Mouse (Mus musculus): ENCODE results near the gene Otud7b. TPM values are rescaled to one million over a fixed set of nuclear protein-coding genes. Genes with fewer than 3 reads are reported as not detected.

The Otud7b gene
- polyA plus RNA-seq, 1 experiment = 42.7 TPM

- Histone ChIP-seq H3K27ac (ENCODE audit: insufficient read depth, low read length) (no peak overlapping the region), H3K4me3 (ENCODE audit: low read depth, low read length) (no peak overlapping the region), H3K9ac (ENCODE audit: low read depth, poor library complexity, severe bottlenecking) (no peak overlapping the region), H3K27me3 (ENCODE audit: control insufficient read depth, insufficient read depth, low read length, poor library complexity, severe bottlenecking) (no peaks in the 10 kb centered on the region), H3K36me3 (ENCODE audit: control insufficient read depth, insufficient read depth, low read length, poor library complexity, severe bottlenecking) (no peaks in the 10 kb centered on the region), H3K4me1 (ENCODE audit: control insufficient read depth, insufficient read depth, low read length) (peaks cover 5% of the 10 kb centered on the region), H3K9me3 (replicated peaks; ENCODE audit: control insufficient read depth, insufficient read depth, low read length, poor library complexity, severe bottlenecking) (no peaks in the 10 kb centered on the region)
- no peak for TF ChIP-seq CTCF (IDR thresholded peaks at IDR 0.05; ENCODE audit: low read depth, low read length)
- no peak for TF ChIP-seq EP300 (IDR thresholded peaks at IDR 0.05; ENCODE audit: insufficient read depth, low read depth, low read length)
- no peak for TF ChIP-seq POLR2A (IDR thresholded peaks at IDR 0.05; ENCODE audit: insufficient read depth, low read length)
Measured at GRCm38 (mm10) chr3:96163040-96163439, 58.7 kb downstream of the Otud7b start.

DNA sequence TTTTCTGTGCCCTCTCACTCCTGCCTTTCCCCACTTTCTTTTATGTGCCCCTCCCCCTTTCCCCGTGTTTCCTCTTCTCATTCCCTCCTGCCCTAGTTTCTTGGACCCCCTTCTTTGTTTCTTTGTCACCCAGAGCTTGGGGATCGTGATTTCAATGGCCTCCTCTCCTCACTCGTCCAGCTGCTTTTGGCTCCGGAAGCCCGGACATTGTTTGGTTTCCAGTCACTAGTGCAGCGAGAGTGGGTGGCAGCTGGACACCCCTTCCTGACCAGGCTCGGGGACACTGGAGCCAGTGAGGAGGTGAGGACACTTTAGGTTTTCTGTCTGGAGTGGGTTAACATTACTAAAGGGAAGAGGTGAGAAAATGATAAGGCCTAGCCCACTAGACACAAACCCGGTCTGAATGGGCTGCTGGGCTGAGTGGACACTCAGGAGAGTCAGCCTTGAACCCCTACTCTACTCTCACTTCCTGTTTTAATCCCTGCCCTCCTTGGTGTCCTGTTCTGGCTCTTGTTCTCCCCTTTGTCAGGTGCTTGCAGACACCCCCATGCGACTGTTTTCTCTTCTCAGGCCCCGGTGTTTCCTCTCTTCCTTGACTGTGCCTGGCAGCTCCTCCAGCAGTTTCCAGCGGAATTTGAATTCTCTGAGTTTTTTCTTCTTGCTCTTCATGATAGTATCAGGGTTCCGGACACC lies 64.3 kb downstream of the Otud7b start:
- TF ChIP-seq CTCF (IDR thresholded peaks at IDR 0.05; ENCODE audit: low read depth, low read length) (no peak), EP300 (IDR thresholded peaks at IDR 0.05; ENCODE audit: insufficient read depth, low read depth, low read length) (no peak), POLR2A (IDR thresholded peaks at IDR 0.05; ENCODE audit: insufficient read depth, low read length) (no peak)
- H3K27me3 ChIP-seq (ENCODE audit: control insufficient read depth, insufficient read depth, low read length, poor library complexity, severe bottlenecking) = no peaks in the 10 kb centered on the region
- H3K9ac ChIP-seq (ENCODE audit: low read depth, poor library complexity, severe bottlenecking) = no peak overlapping the region
- 0 out of 2 replicates have a peak, but pooled peaks cover under 1% of the 10 kb centered on the region for H3K36me3 ChIP-seq (ENCODE audit: control insufficient read depth, insufficient read depth, low read length, poor library complexity, severe bottlenecking)
- H3K27ac ChIP-seq (ENCODE audit: insufficient read depth, low read length) = no peak overlapping the region
- H3K9me3 ChIP-seq (replicated peaks; ENCODE audit: control insufficient read depth, insufficient read depth, low read length, poor library complexity, severe bottlenecking) = no peaks in the 10 kb centered on the region
- H3K4me1 ChIP-seq (ENCODE audit: control insufficient read depth, insufficient read depth, low read length) = peaks cover 5% of the 10 kb centered on the region
- H3K4me3 ChIP-seq (ENCODE audit: low read depth, low read length) = no peak overlapping the region

- Histone ChIP-seq H3K27me3 (ENCODE audit: control insufficient read depth, insufficient read depth, low read length, poor library complexity, severe bottlenecking) (no peaks in the 10 kb centered on the region), H3K4me3 (ENCODE audit: low read depth, low read length) (no peak overlapping the region), H3K27ac (ENCODE audit: insufficient read depth, low read length) (no peak overlapping the region), H3K9me3 (replicated peaks; ENCODE audit: control insufficient read depth, insufficient read depth, low read length, poor library complexity, severe bottlenecking) (no peaks in the 10 kb centered on the region), H3K9ac (ENCODE audit: low read depth, poor library complexity, severe bottlenecking) (peak overlapping the region; percentile 62; the same call in 1 of the 2 replicates), H3K36me3 (ENCODE audit: control insufficient read depth, insufficient read depth, low read length, poor library complexity, severe bottlenecking) (peaks cover 16% of the 10 kb centered on the region), H3K4me1 (ENCODE audit: control insufficient read depth, insufficient read depth, low read length) (peaks cover 5% of the 10 kb centered on the region)
- no peak for TF ChIP-seq CTCF (IDR thresholded peaks at IDR 0.05; ENCODE audit: low read depth, low read length)
Measured at GRCm38 (mm10) chr3:96170276-96170675, 65.9 kb downstream of the Otud7b start.

- H3K4me1 ChIP-seq (ENCODE audit: control insufficient read depth, insufficient read depth, low read length) = peaks cover 5% of the 10 kb centered on the region
- H3K27me3 ChIP-seq (ENCODE audit: control insufficient read depth, insufficient read depth, low read length, poor library complexity, severe bottlenecking) = no peaks in the 10 kb centered on the region
- H3K4me3 ChIP-seq (ENCODE audit: low read depth, low read length) = no peak overlapping the region
- peak overlapping the region; percentile 85 for H3K27ac ChIP-seq (ENCODE audit: insufficient read depth, low read length)
- H3K36me3 ChIP-seq (ENCODE audit: control insufficient read depth, insufficient read depth, low read length, poor library complexity, severe bottlenecking) = peaks cover 23% of the 10 kb centered on the region
- TF ChIP-seq EP300 (IDR thresholded peaks at IDR 0.05; ENCODE audit: insufficient read depth, low read depth, low read length) (no peak), POLR2A (IDR thresholded peaks at IDR 0.05; ENCODE audit: insufficient read depth, low read length) (no peak), CTCF (IDR thresholded peaks at IDR 0.05; ENCODE audit: low read depth, low read length) (no peak)
- H3K9me3 ChIP-seq (replicated peaks; ENCODE audit: control insufficient read depth, insufficient read depth, low read length, poor library complexity, severe bottlenecking) = no peaks in the 10 kb centered on the region
- H3K9ac ChIP-seq (ENCODE audit: low read depth, poor library complexity, severe bottlenecking) = peak overlapping the region; percentile 62
Measured at GRCm38 (mm10) chr3:96170976-96171545, 66.7 kb downstream of the Otud7b start.

DNA sequence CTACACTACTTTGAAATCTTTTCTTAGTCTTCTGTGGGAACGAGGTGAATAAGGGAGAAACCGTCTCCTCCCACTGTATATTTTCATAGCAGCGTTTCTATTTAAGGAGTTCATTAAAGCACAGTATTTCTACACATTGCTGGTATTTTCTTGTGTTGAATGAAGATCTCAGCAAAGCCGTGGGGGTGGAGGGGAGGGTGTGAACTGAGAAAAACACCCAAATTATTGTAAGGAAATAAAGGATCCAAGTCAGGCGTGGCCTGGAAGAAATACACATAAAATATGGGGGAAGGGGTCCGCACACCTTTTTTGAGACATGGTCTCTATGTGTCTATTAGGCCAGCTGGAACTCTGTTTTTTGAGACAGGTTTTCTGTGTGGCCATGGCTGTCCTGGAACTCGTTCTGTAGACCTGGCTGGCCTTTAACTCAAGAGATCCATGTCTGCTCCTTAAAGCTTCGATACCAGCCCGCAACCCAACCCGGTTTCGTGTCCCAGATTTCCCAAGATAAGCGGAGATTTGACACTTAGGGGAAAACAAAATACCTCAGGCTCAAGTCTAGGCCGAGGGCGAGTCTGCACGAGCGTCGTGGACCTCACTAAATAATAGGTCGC lies 67.4 kb downstream of the Otud7b start:
- H3K9ac ChIP-seq (ENCODE audit: low read depth, poor library complexity, severe bottlenecking) = peak overlapping the region; percentile 62
- H3K27ac ChIP-seq (ENCODE audit: insufficient read depth, low read length) = peak overlapping the region; percentile 85
- no peak for TF ChIP-seq EP300 (IDR thresholded peaks at IDR 0.05; ENCODE audit: insufficient read depth, low read depth, low read length)
- no peak for TF ChIP-seq POLR2A (IDR thresholded peaks at IDR 0.05; ENCODE audit: insufficient read depth, low read length)
- no peak for TF ChIP-seq CTCF (IDR thresholded peaks at IDR 0.05; ENCODE audit: low read depth, low read length)
- no peaks in the 10 kb centered on the region for H3K27me3 ChIP-seq (ENCODE audit: control insufficient read depth, insufficient read depth, low read length, poor library complexity, severe bottlenecking)
- H3K9me3 ChIP-seq (replicated peaks; ENCODE audit: control insufficient read depth, insufficient read depth, low read length, poor library complexity, severe bottlenecking) = no peaks in the 10 kb centered on the region
- peaks cover 29% of the 10 kb centered on the region for H3K36me3 ChIP-seq (ENCODE audit: control insufficient read depth, insufficient read depth, low read length, poor library complexity, severe bottlenecking)
- peak overlapping the region; percentile 93 for H3K4me3 ChIP-seq (ENCODE audit: low read depth, low read length)
- H3K4me1 ChIP-seq (ENCODE audit: control insufficient read depth, insufficient read depth, low read length) = peaks cover 5% of the 10 kb centered on the region
